Mouse (Mus musculus): ENCODE results near the gene Dnttip1. TPM values are rescaled to one million over a fixed set of nuclear protein-coding genes. Genes with fewer than 3 reads are reported as not detected.
"Not testable (repeated sequence)": the region's sequence is repeated elsewhere in the genome, so short reads cannot be mapped to it uniquely, and the experiment has no call there.

Dnttip1 gene
- total RNA-seq, 2 experiments from 2014 or later, result 34.0 to 37.7 TPM

DNA sequence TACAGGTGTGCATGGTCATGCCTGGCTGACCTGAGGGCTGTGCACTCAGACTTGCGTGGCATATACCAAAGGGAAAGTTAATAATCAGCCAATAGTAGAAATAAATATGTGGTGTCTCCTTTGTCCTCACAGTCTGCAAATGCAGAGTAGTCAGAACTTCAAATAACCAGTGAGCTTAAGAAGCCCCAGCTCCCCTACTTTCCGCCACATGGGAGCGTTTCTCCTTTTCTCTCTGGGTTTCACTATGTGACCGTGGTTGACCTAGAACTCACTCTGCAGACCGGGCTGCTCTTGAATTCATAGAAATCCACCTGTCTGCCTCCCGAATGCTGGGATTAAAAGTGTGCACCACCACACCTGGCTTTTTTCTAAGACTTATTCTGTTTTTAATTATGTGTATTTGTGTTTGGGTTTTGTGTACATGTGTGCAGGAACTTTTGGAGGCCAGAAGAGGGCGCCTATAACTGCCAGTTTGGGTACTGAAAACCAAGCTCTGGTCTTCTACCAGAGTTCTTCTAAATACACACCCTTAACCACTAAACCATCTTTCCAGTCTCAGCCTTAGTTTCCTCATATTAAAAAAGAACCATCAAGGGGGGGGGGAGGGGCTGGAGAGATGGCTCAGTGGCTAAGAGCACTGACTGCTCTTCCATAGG lies 38.3 kb downstream of the Dnttip1 start:
- no peak for DNase-seq

DNA sequence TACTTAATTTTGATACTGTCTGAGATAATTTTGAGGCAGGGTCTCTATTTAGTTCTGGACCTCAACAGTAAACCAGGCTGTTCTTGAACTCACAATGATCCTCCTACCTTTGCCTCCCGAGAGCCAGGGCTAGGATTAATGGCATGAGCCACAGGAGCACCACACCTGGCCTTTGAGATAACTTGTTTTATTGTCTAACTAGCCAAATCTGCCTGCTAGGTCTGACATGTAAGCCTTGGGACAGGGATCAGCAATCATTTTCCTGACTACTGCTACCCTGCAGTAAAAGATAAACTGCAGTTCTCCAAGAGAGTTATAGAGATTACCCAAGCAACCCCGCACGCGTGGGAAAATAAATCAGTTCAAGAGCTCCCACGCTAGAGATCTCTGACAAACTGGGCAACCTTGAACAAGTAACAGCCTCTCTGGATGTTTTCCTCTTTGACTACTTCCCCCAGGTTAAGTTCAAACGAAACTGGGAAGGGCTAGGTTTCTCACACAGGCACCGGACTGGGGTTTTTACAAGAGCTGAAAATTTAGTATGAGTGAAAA lies 39.2 kb downstream of the Dnttip1 start:
- no peak for DNase-seq

DNA sequence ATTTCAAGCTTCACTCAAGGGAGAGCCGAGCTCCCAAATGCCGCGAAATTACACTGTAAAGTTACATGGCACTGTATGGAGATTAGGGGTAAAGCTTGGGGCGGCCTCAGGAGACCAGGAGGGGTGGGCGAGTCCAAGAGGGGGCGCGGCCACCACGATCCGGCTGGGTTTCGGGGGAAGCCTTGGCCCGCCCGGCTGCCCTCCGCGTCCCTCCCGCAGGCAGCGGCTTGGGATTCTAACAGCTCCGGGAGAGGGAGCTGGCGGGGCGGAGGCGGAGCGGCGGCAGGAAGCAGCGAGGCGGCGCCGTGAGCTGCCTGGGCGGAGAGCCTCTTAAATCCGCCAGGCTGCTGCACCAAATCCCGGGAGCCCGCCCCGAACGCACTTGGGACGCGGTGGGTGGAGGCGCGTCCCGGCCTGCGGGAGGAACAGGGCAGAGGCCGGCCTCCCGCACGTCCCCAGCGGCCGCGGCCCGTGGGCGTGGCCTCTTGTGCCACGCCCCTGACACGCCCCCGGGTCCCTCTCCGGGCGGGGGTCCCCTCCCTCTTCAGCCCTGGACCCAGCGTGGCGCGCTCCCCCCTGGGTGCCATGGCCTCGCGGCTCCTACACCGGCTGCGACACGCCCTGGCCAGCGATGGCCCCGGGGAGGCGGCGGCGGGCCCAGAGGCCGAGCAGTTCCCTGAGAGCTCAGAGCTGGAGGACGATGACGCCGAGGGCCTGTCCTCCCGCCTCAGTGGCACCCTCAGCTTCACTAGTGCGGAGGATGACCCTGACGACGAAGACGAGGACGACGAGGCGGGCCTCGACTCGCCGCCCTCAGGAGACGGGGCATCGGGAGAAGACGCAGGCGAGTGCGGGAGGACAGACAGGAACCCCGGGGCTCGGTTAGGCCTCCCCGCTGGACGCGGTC lies 40.0 kb downstream of the Dnttip1 start, which contains the start of gene Snx21:
Snx21 (plus strand) TSS at position 343 of the 907 bp plus-strand sequence.
- peak; percentile 87 to 88 for DNase-seq

DNA sequence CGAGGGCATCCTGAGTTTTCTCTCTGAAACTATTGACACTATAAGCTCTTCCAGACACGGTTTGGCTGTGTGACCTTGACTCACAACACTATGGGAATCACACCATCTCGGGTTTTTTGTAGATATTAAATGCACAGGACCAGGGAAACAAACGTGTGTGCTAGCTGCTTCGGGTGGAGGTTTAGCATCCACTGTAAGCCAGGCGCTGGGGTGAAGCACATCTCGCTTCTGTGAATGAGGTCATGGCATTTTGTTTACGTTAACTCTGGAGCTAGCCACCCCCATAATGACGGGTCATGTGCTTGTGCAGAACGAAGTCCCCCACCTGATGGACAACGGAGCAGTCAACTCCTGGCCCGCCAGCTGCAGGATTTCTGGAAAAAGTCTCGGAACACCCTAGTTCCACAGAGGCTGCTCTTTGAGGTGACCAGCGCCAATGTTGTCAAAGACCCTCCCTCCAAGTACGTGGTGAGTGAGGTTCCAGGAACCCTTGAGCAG lies 40.7 kb downstream of the Dnttip1 start:
- DNase-seq, result no peak

DNA sequence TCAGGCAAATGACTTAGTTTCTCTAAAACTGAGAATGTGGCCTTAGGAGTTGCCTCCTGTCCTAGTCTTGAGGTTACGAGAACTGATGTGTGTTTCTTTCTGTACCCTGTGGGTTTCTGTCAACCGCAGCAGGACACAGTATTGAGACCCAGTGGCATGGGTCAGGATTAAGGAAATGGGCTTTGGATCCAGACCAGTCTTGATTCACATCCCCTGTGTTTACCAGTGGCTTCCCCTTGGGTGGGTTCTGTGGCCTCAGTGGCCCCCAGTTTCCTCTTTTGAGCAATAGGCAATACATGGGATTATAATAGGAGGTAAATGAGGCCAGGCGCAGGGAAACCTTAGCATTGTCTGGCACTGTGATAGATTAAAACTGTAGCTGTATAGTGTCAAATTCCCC lies 41.2 kb downstream of the Dnttip1 start:
- no peak for DNase-seq

DNA sequence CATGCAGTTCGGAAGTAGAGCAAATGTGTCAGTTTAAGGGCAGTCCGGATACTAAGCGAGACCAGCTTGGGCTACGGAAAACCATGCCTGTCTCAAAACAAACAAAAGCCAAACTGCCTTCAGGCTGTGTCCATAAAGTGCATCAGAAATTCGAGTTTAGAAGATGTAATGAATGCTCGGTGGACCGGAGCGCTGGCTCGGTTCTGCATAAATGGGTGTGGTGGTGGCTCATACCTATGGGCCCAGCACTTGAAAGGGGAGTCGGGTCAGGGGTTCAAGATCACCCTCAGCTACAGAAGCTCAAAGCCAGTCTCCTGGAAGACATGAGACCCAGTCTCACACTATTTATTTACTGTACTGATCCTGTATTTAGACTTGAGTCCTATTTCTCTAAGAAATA lies 42.0 kb downstream of the Dnttip1 start:
- no peak for DNase-seq

DNA sequence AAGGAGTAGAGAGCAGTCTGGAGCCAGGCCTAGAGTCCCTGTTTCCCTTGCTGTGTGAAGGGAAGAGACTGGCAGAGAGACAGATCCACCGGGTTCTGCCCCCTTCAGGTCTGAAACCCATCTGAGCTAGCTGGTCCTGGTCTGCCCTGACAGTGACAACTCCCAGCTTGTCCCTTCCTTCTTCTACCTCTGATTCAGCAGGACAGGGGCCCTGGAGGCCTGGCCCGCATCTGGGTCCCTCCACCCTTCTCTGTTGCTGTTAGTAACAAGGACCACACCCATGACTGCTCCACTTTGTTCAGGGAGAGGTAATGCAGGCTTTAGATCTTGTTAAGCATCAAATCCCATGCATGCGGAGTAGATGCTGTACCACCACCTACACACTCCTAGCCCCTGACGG lies 42.6 kb downstream of the Dnttip1 start:
- DNase-seq, result no peak

DNA sequence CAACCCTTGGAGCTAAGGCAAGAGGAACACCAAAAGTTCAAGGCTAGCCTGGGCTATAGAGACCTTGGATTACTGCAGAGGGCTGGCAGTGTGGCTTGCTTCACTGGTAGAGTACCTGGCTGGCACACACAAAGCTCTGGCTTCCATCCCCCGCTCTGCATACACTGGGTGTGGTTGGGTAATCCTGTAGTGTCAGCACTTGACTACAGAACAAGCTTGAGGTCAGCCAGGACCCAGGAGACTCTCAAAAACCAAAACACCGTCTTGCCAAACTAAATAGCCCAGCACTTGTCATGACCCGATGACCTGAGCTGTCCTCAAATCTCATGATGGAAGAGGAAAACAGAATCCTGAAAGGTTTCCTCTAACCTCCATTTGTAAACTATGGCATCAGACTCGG lies 44.7 kb downstream of the Dnttip1 start:
- no peak for DNase-seq

DNA sequence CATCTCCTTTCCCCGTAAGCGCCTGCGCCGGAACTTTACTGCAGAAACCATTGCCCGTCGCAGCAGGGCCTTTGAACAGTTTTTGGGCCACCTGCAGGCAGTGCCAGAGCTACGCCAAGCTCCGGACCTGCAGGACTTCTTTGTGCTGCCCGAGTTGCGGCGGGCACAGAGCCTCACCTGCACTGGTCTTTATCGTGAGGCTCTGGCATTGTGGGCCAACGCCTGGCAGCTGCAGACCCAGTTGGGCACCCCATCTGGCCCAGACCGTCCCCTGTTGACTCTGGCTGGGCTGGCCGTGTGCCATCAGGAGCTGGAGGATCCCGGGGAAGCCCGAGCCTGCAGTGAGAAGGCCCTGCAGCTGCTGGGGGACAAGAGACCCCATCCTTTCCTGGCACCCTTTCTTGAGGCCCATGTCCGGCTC lies 46.1 kb downstream of the Dnttip1 start:
- DNase-seq, result no peak

DNA sequence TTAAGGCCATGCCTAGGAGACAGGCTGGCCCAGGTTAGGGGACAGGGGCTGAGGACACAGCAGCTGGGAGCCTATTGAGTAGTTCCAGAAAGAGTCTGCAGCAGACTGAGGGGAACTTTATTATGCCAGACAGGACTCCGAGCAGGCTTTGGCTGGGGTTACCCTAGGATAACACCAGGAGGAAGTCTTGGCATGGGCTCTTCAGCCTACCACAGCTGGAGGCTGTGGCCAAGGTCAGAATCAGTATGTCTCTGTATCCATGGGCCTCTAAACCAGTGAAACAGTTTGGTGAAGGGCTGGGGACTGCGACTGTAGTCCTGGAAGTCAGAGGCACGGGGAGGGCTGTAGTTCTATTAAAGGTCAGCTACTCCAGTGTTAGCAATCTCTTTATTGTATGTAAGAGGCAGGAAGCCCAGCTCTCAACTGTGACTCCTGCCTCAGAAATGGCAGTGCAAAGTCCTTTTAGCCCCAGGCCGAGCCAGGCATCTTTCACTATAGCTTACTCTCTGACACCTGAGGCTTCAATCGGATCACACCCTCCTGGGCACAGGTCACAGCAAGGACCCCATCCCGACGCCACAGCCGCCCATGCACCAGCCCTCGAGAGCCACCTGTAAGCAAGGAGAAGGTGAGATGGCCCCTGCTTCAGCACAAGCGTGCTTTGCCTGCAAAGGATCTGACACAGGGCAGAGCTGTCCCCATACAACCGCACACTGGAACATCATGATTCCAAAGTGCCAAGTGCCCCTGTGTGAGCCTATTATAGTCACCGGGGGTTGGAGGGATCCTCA lies 46.8 kb downstream of the Dnttip1 start:
- no peak for DNase-seq

DNA sequence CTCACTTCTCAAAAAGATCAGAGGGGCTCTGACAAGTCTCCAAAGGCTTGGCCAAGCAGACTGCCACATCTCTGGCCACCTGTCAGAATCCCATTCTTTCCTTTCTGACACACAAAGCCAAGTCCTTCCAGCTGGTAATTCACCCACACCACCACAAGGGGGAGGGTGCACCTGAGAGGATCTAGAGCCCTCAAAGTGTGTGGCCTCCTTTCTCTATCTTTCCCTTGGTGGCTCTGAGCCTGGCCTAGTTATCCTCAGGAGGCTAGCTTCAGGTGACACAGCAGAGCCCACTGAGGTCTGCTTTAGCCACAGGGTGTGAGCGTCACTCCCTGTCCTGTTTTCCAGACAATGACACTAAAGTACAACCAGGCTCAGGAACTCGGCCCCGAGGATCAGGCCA lies 47.5 kb downstream of the Dnttip1 start:
- DNase-seq, result no peak

DNA sequence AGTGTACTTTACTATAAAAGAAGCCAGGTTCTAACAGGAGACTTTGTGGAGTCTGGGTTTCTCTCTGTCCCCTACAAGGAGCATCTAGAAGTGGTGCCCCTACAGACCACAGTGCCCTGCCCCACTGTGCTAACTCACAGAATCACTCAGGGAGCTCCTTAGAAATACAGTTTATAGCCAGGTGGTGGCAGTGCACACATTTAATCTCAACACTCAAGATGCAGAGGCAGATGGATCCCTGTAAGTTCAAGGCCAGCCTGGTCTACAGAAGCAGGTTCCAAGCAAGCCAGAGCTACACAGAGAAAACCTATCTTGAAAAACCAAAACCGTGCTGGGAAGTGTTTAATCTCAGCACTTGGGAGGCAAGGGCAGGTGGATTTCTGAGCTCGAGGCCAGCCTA lies 48.0 kb downstream of the Dnttip1 start:
- DNase-seq, result no peak

DNA sequence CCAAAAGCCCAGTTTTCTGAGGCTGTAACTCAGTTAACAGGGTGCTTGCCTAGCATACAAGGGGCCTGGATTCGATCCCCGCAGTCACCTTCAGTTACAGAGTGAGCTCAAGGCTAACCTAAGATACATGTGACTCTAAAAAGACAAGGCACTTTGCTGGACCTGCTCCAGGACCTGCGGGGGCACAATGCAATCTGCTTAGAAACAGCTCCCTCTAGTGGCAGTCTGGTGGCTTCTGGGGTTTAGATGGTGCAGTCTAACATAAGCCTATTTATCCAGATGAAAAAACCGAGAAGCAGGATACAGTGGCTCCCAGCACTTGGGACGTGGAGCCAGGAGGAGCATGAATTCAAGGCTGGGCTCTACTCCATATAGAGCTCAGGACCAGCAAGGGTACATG lies 48.5 kb downstream of the Dnttip1 start:
- peak; percentile 74 to 81 for DNase-seq

DNA sequence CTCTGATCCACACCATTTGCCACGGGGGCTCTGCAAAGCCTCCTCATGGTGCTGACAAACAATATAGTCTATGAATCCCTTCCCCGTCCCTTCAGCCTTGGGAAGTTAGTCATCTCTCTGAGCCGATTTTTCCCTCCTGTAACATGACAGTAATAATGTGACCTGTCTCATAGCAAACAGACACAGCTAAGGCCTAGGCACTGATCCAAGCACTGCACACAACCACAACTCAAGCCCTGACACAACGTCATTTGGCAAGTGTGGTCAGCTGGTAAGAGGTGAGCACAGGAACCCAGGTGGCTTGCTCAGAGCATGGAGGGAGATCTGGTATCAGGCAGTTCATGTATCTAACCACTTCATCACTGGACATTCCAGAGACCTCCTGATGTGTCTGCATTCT lies 50.1 kb downstream of the Dnttip1 start:
- no peak for DNase-seq

DNA sequence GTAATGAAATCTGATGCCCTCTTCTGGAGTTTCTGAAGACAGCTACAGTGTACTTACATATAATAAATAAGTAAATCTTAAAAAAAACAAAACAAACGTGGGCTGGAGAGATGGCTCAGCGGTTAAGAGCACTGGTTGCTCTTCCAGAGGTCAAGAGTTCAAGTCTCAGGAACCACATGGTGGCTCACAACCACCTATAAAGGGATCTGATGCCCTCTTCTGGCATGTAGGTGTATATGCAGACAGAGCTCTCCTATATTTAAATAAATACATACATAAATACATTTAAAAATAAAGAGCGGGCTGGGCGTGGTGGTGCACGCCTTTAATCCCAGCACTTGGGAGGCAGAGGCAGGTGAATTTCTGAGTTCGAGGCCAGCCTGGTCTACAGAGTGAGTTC lies 52.8 kb downstream of the Dnttip1 start:
- not testable (repeated sequence) for DNase-seq

DNA sequence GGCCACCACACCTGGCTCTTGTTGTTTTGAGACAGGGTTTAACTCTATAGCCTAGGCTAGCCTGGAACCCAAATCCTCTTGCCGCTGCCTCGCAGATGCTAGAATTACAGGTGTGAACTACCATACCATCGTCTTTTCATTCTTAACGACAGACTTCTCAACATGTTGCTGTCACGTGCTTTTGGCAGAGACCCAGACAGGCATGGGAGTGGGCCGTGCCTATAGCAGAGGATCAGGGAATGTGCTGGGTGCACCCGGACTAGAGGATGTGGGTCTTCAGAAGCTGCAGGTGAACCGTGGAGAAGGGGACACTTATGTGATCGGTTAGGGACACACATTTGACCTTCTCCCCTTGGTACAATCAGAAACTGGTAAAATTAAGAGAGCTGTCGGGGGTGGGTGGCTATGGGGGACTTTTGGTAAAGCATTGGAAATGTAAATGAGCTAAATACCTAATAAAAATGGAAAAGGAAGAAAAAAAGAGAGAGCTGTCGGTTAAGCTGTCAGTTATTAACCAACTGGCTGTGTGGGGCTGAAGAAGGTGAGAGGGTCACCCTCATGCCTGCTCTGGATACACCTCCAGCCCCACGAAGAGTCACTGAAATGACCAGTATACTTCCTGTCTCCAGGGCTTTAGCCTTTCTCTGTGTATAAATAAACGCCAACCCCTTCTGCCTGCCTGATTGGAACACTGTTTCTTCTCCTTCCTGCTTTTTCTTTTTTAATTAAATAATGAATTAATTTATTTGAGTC lies 54.6 kb downstream of the Dnttip1 start:
- DNase-seq, result no peak

DNA sequence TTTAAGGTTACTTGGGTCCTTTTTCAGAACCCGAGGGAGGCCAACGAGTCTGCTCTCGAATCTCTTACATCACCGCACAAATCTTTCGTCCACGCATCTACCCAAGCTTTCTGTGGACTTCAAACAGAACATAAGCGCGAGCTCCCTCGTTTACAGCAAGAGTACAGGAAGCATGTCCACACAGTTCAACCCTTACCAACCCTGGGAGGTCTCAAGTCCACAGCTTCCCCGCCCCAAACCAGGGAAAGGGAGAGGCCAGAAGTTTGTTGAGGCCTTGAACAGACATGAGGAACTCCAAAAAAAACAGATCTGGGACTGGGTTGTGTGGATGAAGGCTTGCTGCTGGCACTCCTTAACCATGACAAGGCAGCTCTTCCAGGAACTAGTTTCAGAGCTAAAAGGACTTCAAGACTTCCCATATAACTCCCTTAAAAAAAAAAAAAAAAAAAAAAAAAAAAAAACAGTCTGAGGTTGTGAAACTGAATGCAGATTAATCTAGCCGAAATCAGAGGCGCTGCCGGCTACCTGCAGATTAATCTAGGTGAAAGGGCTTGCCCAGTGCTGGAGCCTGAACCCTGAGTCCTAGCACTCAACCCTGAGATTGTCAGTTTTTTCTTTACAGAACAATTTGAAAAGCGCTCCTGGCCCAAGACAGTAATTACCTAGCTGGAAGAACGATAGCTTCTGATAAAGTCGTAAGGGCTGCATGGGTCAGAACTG lies 57.6 kb downstream of the Dnttip1 start:
- no peak for DNase-seq

DNA sequence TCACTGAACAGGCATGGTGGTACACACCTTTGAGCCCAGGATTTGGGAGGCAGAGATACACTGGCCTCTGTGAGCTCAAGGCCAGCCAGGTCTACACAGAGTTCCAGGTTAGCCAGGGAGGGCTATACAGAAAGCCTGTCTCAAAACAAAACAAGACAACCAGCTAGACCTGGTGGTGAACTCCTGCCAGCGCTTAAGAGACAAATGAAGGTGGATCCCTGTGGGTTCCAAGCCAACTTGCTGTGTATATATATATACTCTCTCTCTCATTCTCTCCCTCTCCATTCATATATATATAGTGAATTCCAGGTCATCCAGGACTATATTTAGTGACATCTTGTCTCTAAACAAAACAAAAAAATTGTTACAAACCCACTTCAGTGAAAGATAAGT lies 58.1 kb downstream of the Dnttip1 start:
- DNase-seq, result no peak

DNA sequence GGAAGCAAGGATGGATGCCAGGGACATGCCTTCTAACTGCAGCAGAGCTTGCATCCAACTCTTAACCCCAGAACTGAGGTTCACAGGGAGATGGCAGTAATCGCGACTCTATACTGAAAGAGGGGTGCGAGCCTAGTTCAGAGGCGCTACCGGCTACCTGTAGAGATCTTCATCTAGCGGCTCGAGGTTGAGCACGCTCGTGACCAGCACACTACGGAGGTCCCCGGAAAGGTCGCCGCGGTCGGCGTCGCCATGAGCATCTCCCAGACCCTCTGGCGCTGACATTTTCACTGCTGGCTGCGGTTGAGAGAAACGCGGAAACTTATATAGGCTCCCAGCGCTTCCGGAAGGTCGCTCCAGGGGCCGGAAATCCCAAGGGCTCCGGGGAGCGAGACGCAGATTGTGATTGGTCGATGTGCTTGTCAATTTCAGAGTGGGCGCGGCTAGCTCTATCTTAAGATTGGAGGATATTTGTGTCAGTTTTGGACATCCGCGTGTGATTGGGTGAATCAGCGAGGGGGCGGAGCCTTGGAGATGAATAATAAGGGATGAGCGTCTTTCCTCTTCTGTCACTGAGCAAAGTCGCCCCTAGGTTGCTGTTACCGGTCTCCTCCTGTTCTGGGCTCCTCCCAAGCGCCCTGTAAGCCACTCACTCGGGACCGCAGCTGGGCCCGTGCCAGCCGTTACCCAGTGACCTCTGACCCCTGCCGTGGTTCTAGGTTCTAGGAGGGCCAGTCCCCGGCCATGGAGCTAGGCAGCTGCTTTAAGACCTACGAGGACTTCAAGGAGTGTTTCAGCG lies 58.9 kb downstream of the Dnttip1 start, which contains the start of the genes Acot8 and Zswim3:
Acot8 (minus strand) TSS at position 350 of the 799 bp plus-strand sequence.
Zswim3 (plus strand) TSS at position 566 of the 799 bp plus-strand sequence.
- peak; percentile 97 to 99 for DNase-seq

DNA sequence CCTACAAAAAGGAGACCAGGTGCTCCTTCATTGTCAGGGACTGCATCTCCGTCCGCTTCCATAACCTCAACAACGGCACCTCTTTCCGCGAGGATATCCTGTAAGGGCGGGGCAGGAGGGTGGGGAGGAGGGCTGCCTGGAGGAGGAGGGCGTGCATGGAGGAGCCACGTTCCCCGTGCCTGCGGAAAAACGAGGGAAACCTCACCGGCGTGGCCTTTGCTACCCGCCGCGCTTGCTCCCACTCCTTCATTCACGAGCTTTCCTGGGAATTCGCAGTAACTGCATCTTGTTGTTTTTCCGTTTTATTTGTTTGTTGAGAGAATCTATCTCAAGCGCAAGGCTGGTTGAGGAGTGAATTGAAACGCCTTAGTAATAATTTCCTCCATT lies 59.5 kb downstream of the Dnttip1 start:
- DNase-seq, result no peak

Measured in layer of hippocampus, postnatal 36 days (tissue).